Mouse (Mus musculus) right cerebral cortex, adult 18-20 months (tissue): Measurements from ENCODE around the gene Pcolce2.

Experiments
- DNase-seq: peaks from one replicate; pipeline ENCODE4 v3.0.0; 2022; ENCODE audit warnings: mixed read lengths

Pcolce2 gene

DNA sequence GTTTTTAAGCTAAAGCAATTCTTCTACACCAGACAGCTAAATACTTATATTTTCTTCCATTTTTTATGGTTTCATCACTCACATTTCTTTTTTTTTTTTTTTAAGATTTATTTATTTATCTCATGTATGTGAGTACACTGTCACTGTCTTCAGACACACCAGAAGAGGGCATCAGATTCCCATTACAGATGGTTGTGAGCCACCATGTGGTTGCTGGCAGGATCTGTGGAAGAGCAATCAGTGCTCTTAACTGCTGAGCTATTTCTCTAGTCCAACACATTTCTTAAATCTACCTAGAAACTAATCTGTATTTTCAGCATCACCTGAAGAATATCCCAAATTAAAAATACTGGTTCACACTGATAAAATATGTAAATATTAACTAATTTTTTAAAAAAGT lies 98.8 kb downstream of the Pcolce2 start:
- DNase-seq, result no peak

DNA sequence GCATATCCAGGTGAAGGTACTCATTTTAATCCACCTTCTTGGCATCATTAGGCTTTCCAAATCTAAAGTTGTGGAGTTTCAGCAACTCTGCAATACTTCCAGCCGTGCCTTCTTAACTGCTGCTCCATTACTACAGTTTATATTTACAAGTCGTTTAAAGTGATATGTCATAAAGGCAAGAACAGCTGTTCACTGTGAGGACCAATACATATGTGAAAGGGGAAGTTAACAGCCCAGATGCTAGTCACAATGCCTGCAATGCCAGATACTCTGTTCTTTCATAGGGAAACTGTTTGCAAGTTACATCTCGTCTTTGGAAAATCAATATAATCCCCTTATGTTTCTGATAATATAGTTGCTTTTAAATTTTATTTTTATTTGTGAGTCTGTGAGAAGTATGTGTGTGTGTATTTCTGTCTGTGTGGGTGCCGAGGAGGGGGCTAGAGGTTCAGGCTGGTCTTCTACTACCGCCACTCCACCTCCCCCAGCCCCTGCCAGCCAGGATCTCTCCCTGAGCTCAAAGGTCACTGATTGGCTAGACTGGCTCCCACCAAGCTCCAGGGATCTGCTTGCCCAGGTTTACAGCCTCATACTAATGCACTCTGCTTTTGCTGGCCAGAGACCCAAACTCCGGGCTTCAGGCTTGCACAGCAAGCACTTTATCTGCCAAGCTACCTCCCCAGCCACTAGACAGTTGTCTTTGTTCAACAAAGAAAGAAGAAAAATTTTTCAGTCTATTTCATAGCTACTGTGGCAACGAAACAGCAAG lies 107.6 kb downstream of the Pcolce2 start:
- no peak for DNase-seq

DNA sequence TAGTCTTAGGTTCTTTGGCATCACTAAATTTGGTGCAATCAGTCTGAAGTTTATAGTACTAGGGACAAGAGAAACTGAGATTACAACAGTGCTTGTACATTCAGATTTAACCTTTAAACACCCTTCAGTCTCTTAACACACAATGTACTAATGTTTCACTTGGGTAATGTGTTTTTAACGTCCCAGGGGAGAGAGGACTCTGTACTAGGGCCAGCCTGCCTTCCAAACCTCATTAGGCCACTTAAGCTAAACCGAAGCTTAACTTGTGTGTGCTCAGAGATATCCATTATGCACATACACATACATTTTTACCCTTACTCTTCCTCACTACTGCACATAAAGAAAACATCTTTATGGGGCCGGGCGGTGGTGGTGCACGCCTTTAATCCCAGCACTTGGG lies 109.9 kb downstream of the Pcolce2 start:
- DNase-seq, result no peak
